Mouse (Mus musculus): ENCODE results near the gene Jsrp1.
A peak's percentile ranks its signal among the peaks of the same experiment; 100 is the strongest.
"Not testable (repeated sequence)": the region's sequence is repeated elsewhere in the genome, so short reads cannot be mapped to it uniquely, and the experiment has no call there.

Jsrp1 gene

DNA sequence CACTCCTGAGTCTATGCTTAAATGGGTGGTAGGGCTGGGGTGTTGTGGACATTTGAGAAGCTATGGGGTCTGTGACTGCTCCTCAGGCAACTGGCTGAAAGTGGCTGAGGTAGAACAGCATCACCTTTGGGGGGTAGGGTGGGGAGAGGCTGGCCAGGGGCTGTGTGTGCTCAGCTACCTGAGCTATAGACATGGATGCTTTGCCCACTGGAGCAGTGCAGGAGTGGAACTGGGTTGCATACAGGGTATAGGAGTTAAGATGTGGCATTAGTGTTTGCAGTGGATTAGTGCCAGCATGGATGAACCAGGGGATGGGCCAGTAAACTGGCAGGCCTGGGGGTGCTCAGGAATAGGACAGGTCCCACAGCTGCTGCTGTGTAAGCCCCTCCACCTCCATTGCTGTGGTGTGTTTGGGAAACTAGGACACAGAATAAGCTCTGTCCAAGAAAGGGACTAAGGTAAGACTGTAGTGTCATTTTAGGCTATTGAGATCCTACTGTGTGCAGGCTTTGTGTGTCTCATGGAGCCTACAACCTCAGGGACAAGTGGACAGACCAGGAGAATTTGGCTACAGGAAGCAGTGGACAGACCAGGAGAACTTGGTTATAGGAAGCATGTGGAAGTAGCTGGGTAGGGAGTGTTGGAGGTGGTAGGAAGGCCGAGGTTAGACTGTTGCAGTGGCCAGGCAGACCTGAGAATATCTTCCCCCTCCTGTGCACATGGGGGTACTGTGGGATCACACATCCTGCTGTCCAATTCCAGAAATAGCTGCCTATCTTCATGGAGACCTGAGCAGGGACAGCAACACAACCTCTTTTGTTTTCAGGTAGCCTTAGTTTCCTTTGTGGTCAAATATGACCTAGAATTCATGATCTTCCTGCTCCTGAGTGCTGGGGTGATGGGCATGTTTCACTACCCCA lies 16.3 kb upstream of the Jsrp1 start:
- Histone ChIP-seq H3K36me3 (ENCODE audit: insufficient read depth, low read length) (peaks cover 36% of the 10 kb centered on the region), H3K9me3 (ENCODE audit: low read length) (no peaks in the 10 kb centered on the region)
- TF ChIP-seq NANOG (IDR thresholded peaks at IDR 0.05; ENCODE audit: borderline replicate concordance, low read length) = no peak
- no peak for TF ChIP-seq POU5F1 (IDR thresholded peaks at IDR 0.05; ENCODE audit: borderline replicate concordance, low read length)

DNA sequence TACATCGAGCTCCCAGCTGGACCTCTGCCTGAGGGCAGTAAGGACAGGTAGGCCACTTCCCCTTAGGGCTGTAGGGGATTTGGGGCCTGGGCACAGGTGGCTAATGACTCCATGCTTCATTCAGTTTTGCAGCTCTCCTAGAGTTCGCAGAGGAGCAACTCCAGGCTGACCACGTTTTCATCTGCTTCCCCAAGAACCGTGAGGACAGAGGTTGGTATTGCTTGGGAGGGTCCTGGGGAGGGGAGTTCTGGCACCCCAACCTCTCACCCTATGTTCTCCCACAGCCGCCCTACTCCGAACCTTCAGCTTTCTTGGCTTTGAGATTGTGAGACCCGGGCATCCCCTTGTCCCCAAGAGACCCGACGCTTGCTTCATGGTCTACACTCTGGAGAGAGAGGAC lies 15.3 kb upstream of the Jsrp1 start:
- not testable (repeated sequence) for H3K9me3 ChIP-seq (ENCODE audit: low read length); H3K4me3 ChIP-seq (replicated peaks; ENCODE audit: low read length)
- peaks cover 64% of the 10 kb centered on the region for H3K4me1 ChIP-seq (replicated peaks; ENCODE audit: low read depth, low read length)
- peaks cover 15% of the 10 kb centered on the region for H3K27me3 ChIP-seq (ENCODE audit: insufficient read depth, low read length)
- peaks cover 36% of the 10 kb centered on the region for H3K36me3 ChIP-seq (ENCODE audit: insufficient read depth, low read length)

More for the DNA sequence above, 16.3 kb upstream of the Jsrp1 start:
- H3K4me1 ChIP-seq (replicated peaks; ENCODE audit: low read depth, low read length) = peaks cover 57% of the 10 kb centered on the region
- H3K4me3 ChIP-seq (replicated peaks; ENCODE audit: low read length) = no peak overlapping the region
- H3K27me3 ChIP-seq (ENCODE audit: insufficient read depth, low read length) = peaks cover 25% of the 10 kb centered on the region

DNA sequence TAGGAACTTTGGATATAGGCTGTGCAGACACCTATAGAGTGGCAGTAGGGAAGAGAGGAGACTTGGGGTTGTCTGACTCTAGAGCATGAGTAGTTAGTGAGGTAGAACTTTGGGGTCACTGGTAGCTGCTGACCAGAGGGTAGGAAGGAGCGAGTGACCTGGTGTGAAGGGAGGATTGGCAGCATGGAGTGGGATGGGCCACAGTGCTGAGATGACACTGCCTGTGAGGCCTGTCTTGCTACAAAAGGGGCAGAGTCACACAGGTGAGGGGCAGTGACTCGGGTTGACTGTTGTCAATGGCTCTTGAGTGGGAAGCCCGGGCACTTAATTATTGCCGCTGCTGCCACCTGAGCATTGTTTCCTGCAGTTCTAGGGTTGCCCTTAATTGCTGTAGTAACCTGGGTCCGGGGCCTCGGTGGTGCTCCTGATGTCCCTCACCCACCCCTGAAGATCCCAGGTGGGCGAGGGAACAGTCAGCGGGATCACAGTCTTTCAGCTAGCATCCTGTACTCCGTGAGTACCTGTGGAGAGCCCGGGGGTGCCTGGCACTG lies 14.6 kb upstream of the Jsrp1 start:
- H3K4me1 ChIP-seq (replicated peaks; ENCODE audit: low read depth, low read length) = peaks cover 64% of the 10 kb centered on the region
- H3K9me3 ChIP-seq (ENCODE audit: low read length) = no peaks in the 10 kb centered on the region
- peaks cover 8% of the 10 kb centered on the region for H3K27me3 ChIP-seq (ENCODE audit: insufficient read depth, low read length)
- TF ChIP-seq CTCF (conservative IDR thresholded peaks at IDR 0.05; ENCODE audit: low read length) (no peak), POU5F1 (IDR thresholded peaks at IDR 0.05; ENCODE audit: borderline replicate concordance, low read length) (no peak), NANOG (IDR thresholded peaks at IDR 0.05; ENCODE audit: borderline replicate concordance, low read length) (no peak)
- H3K36me3 ChIP-seq (ENCODE audit: insufficient read depth, low read length) = peaks cover 36% of the 10 kb centered on the region
- H3K4me3 ChIP-seq (replicated peaks; ENCODE audit: low read length) = peak overlapping the region; percentile 89

DNA sequence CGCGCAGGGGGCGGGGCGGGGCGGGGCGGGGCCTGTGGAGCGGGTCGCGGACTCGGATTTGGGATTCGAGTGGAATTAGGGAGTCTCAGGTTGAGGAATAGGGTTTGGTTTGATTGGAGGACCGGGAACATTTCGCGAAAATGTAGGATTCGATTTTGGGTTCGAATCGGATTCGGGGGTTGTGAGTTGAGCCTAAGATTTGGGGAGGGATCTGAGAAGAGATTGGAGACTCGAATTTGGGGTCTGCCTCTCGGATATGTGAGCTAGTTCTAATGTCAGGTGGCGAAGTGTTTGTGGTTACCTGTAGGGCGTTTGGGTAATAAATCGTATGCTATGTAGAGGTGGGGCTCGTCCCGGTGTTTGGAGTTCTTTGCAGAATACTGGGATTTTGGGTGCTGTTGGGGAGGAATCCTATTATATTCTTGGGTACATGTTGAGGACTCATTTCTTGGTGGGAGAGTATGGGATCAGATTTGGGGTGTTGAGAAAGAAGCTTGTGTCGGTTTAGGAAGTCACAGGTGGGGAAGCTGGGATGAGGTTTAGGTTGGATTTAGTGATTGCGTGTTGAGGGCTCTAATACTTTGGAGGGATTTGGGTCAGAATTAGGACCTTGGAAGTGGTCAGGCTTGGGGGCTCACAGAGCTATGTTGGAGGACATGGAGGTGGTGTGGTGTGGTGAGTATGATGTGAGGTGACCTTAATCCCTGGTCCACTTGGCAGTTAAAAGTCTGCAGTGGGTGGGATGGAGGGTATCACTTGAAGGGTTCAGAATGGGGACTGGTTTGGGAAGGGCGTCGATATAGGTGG lies 14.0 kb upstream of the Jsrp1 start:
- peaks cover 36% of the 10 kb centered on the region for H3K36me3 ChIP-seq (ENCODE audit: insufficient read depth, low read length)

DNA sequence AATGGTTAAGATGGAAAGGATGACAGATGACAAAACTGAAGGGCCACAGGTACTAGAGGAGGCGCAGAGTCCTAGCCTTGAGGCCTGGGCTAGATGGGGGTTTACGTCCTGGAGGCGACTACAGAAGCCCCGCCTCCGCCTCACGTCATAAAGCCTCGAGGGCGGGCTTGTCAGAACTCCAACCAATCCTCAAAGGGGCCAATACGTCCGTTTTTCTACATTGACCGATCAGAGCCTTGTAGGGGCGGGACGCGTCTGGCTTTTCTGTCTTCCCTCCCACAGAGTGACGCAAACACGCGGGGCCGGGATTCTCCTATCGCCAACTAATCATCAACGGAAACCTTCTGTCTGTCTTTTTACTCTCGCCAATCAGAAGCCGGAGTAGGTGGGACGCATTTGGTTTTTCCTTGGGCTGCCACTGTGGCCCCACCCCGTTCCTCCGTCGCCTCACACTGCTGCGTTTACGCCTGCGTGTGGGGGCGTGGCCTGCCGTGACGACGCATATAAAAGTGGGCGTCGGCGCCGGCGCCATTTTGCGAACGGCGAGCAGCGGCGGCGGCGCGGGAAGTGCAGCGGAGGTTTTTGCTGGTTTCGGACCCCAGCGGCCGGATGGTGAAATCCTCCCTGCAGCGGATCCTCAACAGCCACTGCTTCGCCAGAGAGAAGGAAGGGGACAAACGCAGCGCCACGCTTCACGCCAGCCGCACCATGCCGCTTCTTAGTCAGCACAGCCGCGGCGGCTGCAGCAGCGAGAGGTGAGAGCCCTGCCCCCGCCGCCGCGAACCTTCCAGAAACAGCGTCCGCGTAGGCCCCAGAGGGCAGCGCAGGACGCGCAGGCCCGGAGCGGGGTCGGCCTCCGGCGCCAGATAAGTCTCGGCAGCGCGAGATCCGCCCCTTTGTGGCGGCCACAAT lies 13.1 kb upstream of the Jsrp1 start, which contains the start of gene Oaz1:
TSS of gene Oaz1 (plus strand) at position 506 of the 912 bp plus-strand sequence.
- peaks cover 58% of the 10 kb centered on the region for H3K4me1 ChIP-seq (replicated peaks; ENCODE audit: low read depth, low read length)
- TF ChIP-seq NANOG (IDR thresholded peaks at IDR 0.05; ENCODE audit: borderline replicate concordance, low read length) (no peak), CTCF (conservative IDR thresholded peaks at IDR 0.05; ENCODE audit: low read length) (no peak), POU5F1 (IDR thresholded peaks at IDR 0.05; ENCODE audit: borderline replicate concordance, low read length) (no peak)
- peak within 1 kb of the TSS; percentile 89 for H3K4me3 ChIP-seq (replicated peaks; ENCODE audit: low read length)
- H3K36me3 ChIP-seq (ENCODE audit: insufficient read depth, low read length) = peaks cover 36% of the 10 kb centered on the region
- H3K27me3 ChIP-seq (ENCODE audit: insufficient read depth, low read length) = no peaks in the 10 kb centered on the region
- no peaks in the 10 kb centered on the region for H3K9me3 ChIP-seq (ENCODE audit: low read length)

More for the DNA sequence above, 14.0 kb upstream of the Jsrp1 start:
- Histone ChIP-seq H3K27me3 (ENCODE audit: insufficient read depth, low read length) (peaks cover 2% of the 10 kb centered on the region), H3K4me3 (replicated peaks; ENCODE audit: low read length) (peak overlapping the region; percentile 89), H3K9me3 (ENCODE audit: low read length) (no peaks in the 10 kb centered on the region), H3K4me1 (replicated peaks; ENCODE audit: low read depth, low read length) (peaks cover 64% of the 10 kb centered on the region)
- TF ChIP-seq CTCF (conservative IDR thresholded peaks at IDR 0.05; ENCODE audit: low read length) (no peak), POU5F1 (IDR thresholded peaks at IDR 0.05; ENCODE audit: borderline replicate concordance, low read length) (no peak), NANOG (IDR thresholded peaks at IDR 0.05; ENCODE audit: borderline replicate concordance, low read length) (no peak)

DNA sequence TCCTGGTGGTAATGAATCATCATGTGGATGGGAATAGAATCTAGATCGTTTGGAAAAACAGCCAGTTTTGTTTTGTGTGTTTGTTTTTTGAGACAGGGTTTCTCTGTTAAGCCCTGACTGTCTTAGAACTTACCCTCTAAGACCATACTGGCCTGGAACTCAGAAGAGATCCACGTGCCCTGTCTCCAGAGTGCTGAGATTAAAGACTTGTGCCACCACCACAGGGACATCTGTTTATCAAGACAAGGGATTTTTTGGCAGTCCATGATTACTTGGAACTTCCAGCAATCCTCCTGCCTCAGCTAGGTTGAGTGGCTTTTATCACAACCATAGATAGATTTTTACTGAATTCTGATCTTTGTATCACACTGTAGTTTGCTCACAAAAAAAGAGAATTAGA lies 11.5 kb upstream of the Jsrp1 start:
- TF ChIP-seq POU5F1 (IDR thresholded peaks at IDR 0.05; ENCODE audit: borderline replicate concordance, low read length) (no peak), NANOG (IDR thresholded peaks at IDR 0.05; ENCODE audit: borderline replicate concordance, low read length) (no peak), CTCF (conservative IDR thresholded peaks at IDR 0.05; ENCODE audit: low read length) (no peak)
- no peaks in the 10 kb centered on the region for H3K9me3 ChIP-seq (ENCODE audit: low read length)
- H3K4me3 ChIP-seq (replicated peaks; ENCODE audit: low read length) = no peak overlapping the region
- peaks cover 43% of the 10 kb centered on the region for H3K4me1 ChIP-seq (replicated peaks; ENCODE audit: low read depth, low read length)
- no peaks in the 10 kb centered on the region for H3K27me3 ChIP-seq (ENCODE audit: insufficient read depth, low read length)
- peaks cover 25% of the 10 kb centered on the region for H3K36me3 ChIP-seq (ENCODE audit: insufficient read depth, low read length)

DNA sequence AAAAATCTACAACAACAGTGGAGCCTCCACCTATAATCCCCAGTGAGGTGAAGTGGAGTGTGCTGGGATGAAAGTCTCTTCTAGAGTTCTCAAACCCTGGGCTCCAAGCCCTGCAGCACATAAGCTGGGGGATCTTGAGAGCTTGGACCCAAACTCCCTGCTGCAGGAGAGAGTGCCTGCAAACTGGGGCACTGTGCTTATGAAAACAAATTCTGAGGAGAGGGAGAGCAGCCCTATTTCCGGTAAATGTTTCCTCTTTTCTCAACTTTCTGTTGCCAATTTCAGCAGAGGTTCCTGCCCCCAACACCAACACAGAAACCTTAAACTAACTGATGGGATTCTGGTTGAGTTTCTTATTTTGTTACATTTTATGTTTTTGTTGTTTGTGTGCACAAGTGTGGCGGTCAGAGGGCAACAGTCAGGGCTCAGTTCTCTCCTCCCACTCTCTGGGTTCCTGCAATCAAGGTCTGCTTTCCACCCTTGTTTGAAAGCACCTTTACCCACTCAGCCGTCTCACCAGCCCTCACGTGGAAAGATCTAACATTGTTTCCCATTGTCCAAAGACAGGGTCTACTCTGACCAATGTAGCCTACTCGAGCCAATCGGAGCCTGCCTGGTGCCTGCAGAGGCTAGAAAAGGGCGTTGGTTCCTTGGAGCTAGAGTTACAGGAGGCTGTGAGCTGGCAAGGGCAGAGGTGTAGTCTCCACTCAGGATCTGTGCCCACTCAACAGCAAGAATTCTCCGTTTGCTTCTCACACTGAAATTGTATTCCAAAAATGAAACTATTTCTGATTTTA lies 10.7 kb upstream of the Jsrp1 start:
- Histone ChIP-seq H3K27me3 (ENCODE audit: insufficient read depth, low read length) (no peaks in the 10 kb centered on the region), H3K9me3 (ENCODE audit: low read length) (no peaks in the 10 kb centered on the region), H3K4me3 (replicated peaks; ENCODE audit: low read length) (peak overlapping the region; percentile 49; the same call in 1 of the 2 replicates), H3K4me1 (replicated peaks; ENCODE audit: low read depth, low read length) (peaks cover 36% of the 10 kb centered on the region), H3K36me3 (ENCODE audit: insufficient read depth, low read length) (peaks cover 18% of the 10 kb centered on the region)
- TF ChIP-seq CTCF (conservative IDR thresholded peaks at IDR 0.05; ENCODE audit: low read length) = no peak
- no peak for TF ChIP-seq NANOG (IDR thresholded peaks at IDR 0.05; ENCODE audit: borderline replicate concordance, low read length)
- TF ChIP-seq POU5F1 (IDR thresholded peaks at IDR 0.05; ENCODE audit: borderline replicate concordance, low read length) = no peak

All from E14TG2a.4 (cell line).